Comparison of ENCODE assay signal across 34 mouse cellular contexts in genomic region chrX:129833887-129834286, GRCm38 (mm10).
"Had no signal": no experiment of that assay in that cellular context is flagged by ENCODE, and none has a peak within 500 bp of the region (broad histone marks: within the 10 kb centered on the region; RNA-seq: fewer than 3 reads in every experiment).

No protein-coding gene starts in this region.

- DNase-seq: heart, adult 18-20 months; heart, adult 2 months; heart, postnatal 10 days; heart, postnatal 14 days; heart, postnatal 36 days; heart, postnatal 4 days; kidney, adult 11 months; kidney, adult 18-20 months; kidney, adult 2 months; kidney, adult 8-10 months; kidney, postnatal 10 days; kidney, postnatal 14 days; kidney, postnatal 25 days; kidney, postnatal 36 days; kidney, postnatal 4 days; layer of hippocampus, adult 9-11 months; layer of hippocampus, postnatal 36 days had no signal

- H3K4me1 ChIP-seq: heart, embryonic 10.5 days; heart, embryonic 12.5 days; heart, embryonic 13.5 days; heart, embryonic 15.5 days; hindbrain, embryonic 10.5 days; hindbrain, embryonic 12.5 days; hindbrain, embryonic 13.5 days; hindbrain, embryonic 15.5 days; kidney, embryonic 15.5 days had no signal

- ATAC-seq: hindbrain, embryonic 16.5 days; hindbrain, postnatal 0 days; inflammation-experienced regulatory T-cells, adult 6 months had no signal

- H3K4me3 ChIP-seq: heart, adult 2 months; heart, embryonic 10.5 days; heart, embryonic 12.5 days; heart, embryonic 13.5 days; heart, embryonic 15.5 days; hindbrain, embryonic 10.5 days; hindbrain, embryonic 12.5 days; hindbrain, embryonic 13.5 days; hindbrain, embryonic 15.5 days; kidney, embryonic 15.5 days; layer of hippocampus, adult 2 months; left cerebral cortex, adult 2 months had no signal

- H3K27ac ChIP-seq: heart, adult 2 months; heart, embryonic 10.5 days; heart, embryonic 13.5 days; heart, embryonic 15.5 days; hindbrain, embryonic 10.5 days; hindbrain, embryonic 12.5 days; hindbrain, embryonic 13.5 days; hindbrain, embryonic 14.5 days; hindbrain, embryonic 15.5 days; hindbrain, postnatal 0 days; kidney, embryonic 15.5 days; kidney, postnatal 0 days; layer of hippocampus, adult 2 months; left cerebral cortex, adult 2 months had no signal

- H3K36me3 ChIP-seq: heart, embryonic 10.5 days; heart, embryonic 12.5 days; heart, embryonic 13.5 days; heart, embryonic 15.5 days; hindbrain, embryonic 10.5 days; hindbrain, embryonic 12.5 days; hindbrain, embryonic 13.5 days; hindbrain, embryonic 15.5 days; kidney, embryonic 15.5 days had no signal

- H3K9ac ChIP-seq: heart, embryonic 12.5 days; heart, embryonic 13.5 days; heart, embryonic 15.5 days; hindbrain, embryonic 12.5 days; hindbrain, embryonic 13.5 days; hindbrain, embryonic 14.5 days; hindbrain, embryonic 15.5 days; kidney, embryonic 15.5 days had no signal

- H3K27me3 ChIP-seq: heart, embryonic 12.5 days; heart, embryonic 13.5 days; heart, embryonic 15.5 days; hindbrain, embryonic 12.5 days; hindbrain, embryonic 13.5 days; hindbrain, embryonic 15.5 days; kidney, embryonic 15.5 days had no signal

- H3K9me3 ChIP-seq: heart, embryonic 10.5 days; heart, embryonic 12.5 days; heart, embryonic 13.5 days; heart, embryonic 15.5 days; hindbrain, embryonic 10.5 days; hindbrain, embryonic 12.5 days; hindbrain, embryonic 13.5 days; hindbrain, embryonic 15.5 days; kidney, embryonic 15.5 days had no signal

- H3K4me2 ChIP-seq: heart, embryonic 11.5 days; heart, embryonic 12.5 days; heart, embryonic 13.5 days; heart, embryonic 15.5 days; hindbrain, embryonic 12.5 days; hindbrain, embryonic 13.5 days; hindbrain, embryonic 14.5 days; hindbrain, embryonic 15.5 days; kidney, embryonic 15.5 days had no signal
